ENCODE assay signal across 8 mouse cellular contexts in the genomic region with DNA sequence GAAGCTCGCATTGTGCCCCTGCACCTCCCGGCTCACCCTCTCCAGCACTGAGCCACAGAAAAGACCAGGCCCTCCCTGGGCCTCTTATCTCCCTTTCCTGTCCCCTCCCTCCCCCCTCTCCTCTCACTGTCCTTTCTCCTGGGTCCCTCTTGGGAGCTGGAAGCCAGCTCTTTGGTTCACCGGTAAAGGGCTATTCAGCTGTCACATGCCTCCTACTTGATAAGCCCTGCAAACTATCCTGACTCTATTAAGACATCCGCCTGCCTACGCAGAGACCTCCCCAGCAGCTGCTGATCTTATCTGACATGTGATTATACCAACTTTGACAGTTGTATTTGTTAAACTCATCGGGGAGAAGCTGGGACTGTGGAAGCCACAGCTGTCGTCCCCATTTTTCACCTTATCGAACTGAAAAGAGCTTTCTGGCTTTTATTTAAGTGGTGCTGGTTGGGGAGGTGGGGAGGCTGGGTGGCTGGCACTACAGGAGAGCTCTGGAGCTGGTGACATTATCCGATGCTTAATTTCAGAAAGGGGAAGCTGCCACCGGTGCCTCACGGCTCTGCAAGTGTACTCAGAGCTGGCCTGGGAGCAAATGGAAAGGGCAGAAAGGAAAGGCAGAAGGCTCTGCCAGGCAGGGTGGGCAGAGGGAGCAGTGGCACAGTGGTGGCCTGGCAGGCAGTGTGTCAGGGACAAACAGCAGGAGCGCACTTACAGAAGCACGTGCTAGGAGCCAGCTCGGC. TPM values are rescaled to one million over a fixed set of nuclear protein-coding genes. Genes with fewer than 3 reads are reported as not detected.
DNase-seq lines count a peak whose midpoint lies in the region; ATAC-seq lines count a peak whose summit lies in the region.

No protein-coding gene starts in this region.

- H3K4me3 ChIP-seq in heart, embryonic 16.5 days (ENCODE audit: low read length): no peak overlapping the region

- peak overlapping the region; percentile 35 for H3K4me2 ChIP-seq in heart, embryonic 16.5 days (ENCODE audit: low read depth, low read length)

- WGBS in heart, embryonic 16.5 days: 15% methylated on average over 14 of the region's 14 CpGs

- no peaks in the 10 kb centered on the region for H3K27me3 ChIP-seq in heart, embryonic 16.5 days (ENCODE audit: control insufficient read depth, insufficient read depth, low read length)

- H3K4me1 ChIP-seq in heart, embryonic 16.5 days (ENCODE audit: control insufficient read depth, insufficient read depth, low read length): peaks cover 34% of the 10 kb centered on the region

- peak; percentile 85 for ATAC-seq in heart, embryonic 16.5 days (replicated peaks; ENCODE audit: extremely low read depth, insufficient read depth, low FRiP score)

- H3K27ac ChIP-seq in heart, embryonic 16.5 days (ENCODE audit: low read length): peak overlapping the region; percentile 85

- DNase-seq in adrenal gland, adult 2 months: peak; percentile 40
- no peak for DNase-seq in adrenal gland, postnatal 14 days
- peak; percentile 21 for DNase-seq in 416B (ENCODE audit: low read depth)
- DNase-seq in lung, postnatal 10 days: peak; percentile 46
- DNase-seq in gastrocnemius, adult 8-10 months (ENCODE audit: low spot score in 2 of 2): no peak
- DNase-seq in spleen, postnatal 36 days (ENCODE audit: low spot score in 2 of 2): no peak
- no peak for DNase-seq in natural killer cell, adult 2 months (ENCODE audit: low spot score in 2 of 2)

- peak overlapping the region; percentile 58 for H3K9ac ChIP-seq in heart, embryonic 16.5 days (ENCODE audit: low read length)

- H3K36me3 ChIP-seq in heart, embryonic 16.5 days (ENCODE audit: control insufficient read depth, insufficient read depth): peaks cover 31% of the 10 kb centered on the region

- H3K9me3 ChIP-seq in heart, embryonic 16.5 days (replicated peaks; ENCODE audit: control insufficient read depth, low read length): no peaks in the 10 kb centered on the region

RNA-seq across cellular contexts. Expression of gene Nmt1, which starts 29.2 kb away (rescaled TPM):
- 100 to 1,000 TPM; 106 to 112 TPM for total RNA-seq in adrenal gland, adult 2 months (2021)
- polyA plus RNA-seq in adrenal gland, adult 2 months (2012; rRNA removed): 20.8 and 25.6 TPM in 2 replicates
- total RNA-seq in adrenal gland, postnatal 14 days (2021): 88.8 and 93.1 TPM in 2 replicates
- 39.1 and 41.7 TPM in 2 replicates for polyA plus RNA-seq in heart, embryonic 16.5 days (2015; fragmentation: Nextera tagmentation; extraction: Ambion mirVana)
- total RNA-seq in gastrocnemius, adult 8-10 months (2022): 10 to 100 TPM; 44.4 to 52.7 (median 50.5) TPM

RNA-seq across cellular contexts. Expression of gene Dcakd, which starts 29.4 kb away (rescaled TPM):
- 10 to 100 TPM; 62.8 to 79.5 TPM for total RNA-seq in adrenal gland, adult 2 months (2021)
- polyA plus RNA-seq in adrenal gland, adult 2 months (2012; rRNA removed): 136 and 185 TPM in 2 replicates
- total RNA-seq in adrenal gland, postnatal 14 days (2021): 65.0 and 66.3 TPM in 2 replicates
- 66.9 and 77.5 TPM in 2 replicates for polyA plus RNA-seq in heart, embryonic 16.5 days (2015; fragmentation: Nextera tagmentation; extraction: Ambion mirVana)
- total RNA-seq in gastrocnemius, adult 8-10 months (2022): 10 to 100 TPM; 10.3 to 15.1 (median 13.0) TPM

RNA-seq across cellular contexts. Expression of gene C1ql1, which starts 52.3 kb away (rescaled TPM):
- total RNA-seq in adrenal gland, adult 2 months (2021): 10 to 100 TPM; 39.4 to 69.4 TPM
- 67.7 and 112 TPM in 2 replicates for polyA plus RNA-seq in adrenal gland, adult 2 months (2012; rRNA removed)
- 35.3 TPM in 2 replicates for total RNA-seq in adrenal gland, postnatal 14 days (2021)
- polyA plus RNA-seq in heart, embryonic 16.5 days (2015; fragmentation: Nextera tagmentation; extraction: Ambion mirVana): 0.32 and 0.39 TPM in 2 replicates
- total RNA-seq in gastrocnemius, adult 8-10 months (2022): not detected

Comparison
In these comparisons a context has a peak if more than half of its experiments do, and no peak if none do; other contexts are left out.
1. DNase-seq: peak in adrenal gland, adult 2 months (single experiment), 416B (single experiment) and lung, postnatal 10 days (single experiment); none in adrenal gland, postnatal 14 days (single experiment), gastrocnemius, adult 8-10 months (0 of 2), spleen, postnatal 36 days (0 of 2) and natural killer cell, adult 2 months (0 of 2).
2. RNA of gene C1ql1, which starts 52.3 kb away (total RNA-seq): 39.4 to 69.4 TPM in adrenal gland, adult 2 months and 35.3 TPM in adrenal gland, postnatal 14 days; not detected in gastrocnemius, adult 8-10 months; every median in the first group is over 10 times any median in the second.